Mouse (Mus musculus) liver, postnatal 0 days (tissue): ENCODE data around the gene Gm10719.
"Not testable (repeated sequence)": the region's sequence is repeated elsewhere in the genome, so short reads cannot be mapped to it uniquely, and the experiment has no call there.

Experiments used
- CTCF ChIP-seq: sonication (generic); IDR thresholded peaks from 2 replicates; pipeline ENCODE4 v1.5.1; 2016; ENCODE audit warnings: antibody characterized with exemption, low read depth
- EP300 ChIP-seq: IDR thresholded peaks from 2 replicates; pipeline ENCODE4 v1.6.1; 2016; ENCODE audit warnings: antibody characterized with exemption, low read depth, mild to moderate bottlenecking

- not testable (repeated sequence) for TF ChIP-seq EP300, CTCF
Observed at GRCm38 (mm10) chr9:3026136-3026535, 8.9 kb downstream of the Gm10719 start.
